Mouse (Mus musculus) colon, adult 2 months (tissue): ENCODE measurements around the gene Cbfb. TPM values are rescaled to one million over a fixed set of nuclear protein-coding genes. Genes with fewer than 3 reads are reported as not detected.

ENCODE experiments used
- polyA plus RNA-seq: library from polyadenylated mRNA; depleted of rRNA; stranded (reverse); fragments of >200 nt; gene quantifications from 2 replicates; pipeline ENCODE4 v1.2.3, GENCODE M21; 2012; rRNA removed

Gene Cbfb
- polyA plus RNA-seq: 6.9 and 10.0 TPM in 2 replicates

GRCm38 (mm10) chr8:105170381-105171115 lies at the start of gene Cbfb:
TSS of gene Cbfb (plus strand) at chr8:105170674.

GRCm38 (mm10) chr8:105131509-105131908 lies 39.0 kb upstream of the Cbfb start, which contains the start of gene Ces4a:
TSS of gene Ces4a (plus strand) at chr8:105131800.

GRCm38 (mm10) chr8:105224413-105225271 lies 54.2 kb downstream of the Cbfb start, which contains the start of gene D230025D16Rik:
TSS of gene D230025D16Rik (plus strand) at chr8:105225145.

GRCm38 (mm10) chr8:105254966-105255350 lies 84.5 kb downstream of the Cbfb start, which contains the start of gene B3gnt9:
TSS of gene B3gnt9 (minus strand) at chr8:105255153.

GRCm38 (mm10) chr8:105264024-105264982 lies 93.8 kb downstream of the Cbfb start, which contains the start of the genes Tradd and Fbxl8:
TSS of gene Tradd (minus strand) at chr8:105264609.
TSS of gene Fbxl8 (plus strand) at chr8:105264648.

Other genes with a start within 250 kb of the Cbfb start
- 130 and 172 TPM in 2 replicates for gene Ces2e, start 244.4 kb upstream of the Cbfb start, polyA plus RNA-seq
- 0.15 and 0.16 TPM in 2 replicates for gene Ces2f, start 223.3 kb upstream of the Cbfb start, polyA plus RNA-seq
- gene Ces2g, start 209.0 kb upstream of the Cbfb start, polyA plus RNA-seq: 7.1 and 11.1 TPM in 2 replicates
- gene Ces2h, start 169.8 kb upstream of the Cbfb start, polyA plus RNA-seq: 0.15 and 0.19 TPM in 2 replicates
- not detected in 2 replicates for gene Ces3a, start 122.1 kb upstream of the Cbfb start, polyA plus RNA-seq
- 0.07 TPM in 1 of 2 replicates, not detected in the other for gene Ces3b, start 86.9 kb upstream of the Cbfb start, polyA plus RNA-seq
- not detected in 2 replicates for gene Ces4a, start 38.9 kb upstream of the Cbfb start, polyA plus RNA-seq
- gene D230025D16Rik, start 54.5 kb downstream of the Cbfb start, polyA plus RNA-seq: 14.8 and 16.9 TPM in 2 replicates
- 35.2 and 44.8 TPM in 2 replicates for gene B3gnt9, start 84.5 kb downstream of the Cbfb start, polyA plus RNA-seq
- gene Tradd, start 93.9 kb downstream of the Cbfb start, polyA plus RNA-seq: 129 and 138 TPM in 2 replicates
- gene Fbxl8, start 94.0 kb downstream of the Cbfb start, polyA plus RNA-seq: 32.7 and 38.4 TPM in 2 replicates
- 2.5 and 2.8 TPM in 2 replicates for gene Hsf4, start 99.1 kb downstream of the Cbfb start, polyA plus RNA-seq
- gene Nol3, start 105.5 kb downstream of the Cbfb start, polyA plus RNA-seq: 3.5 and 4.6 TPM in 2 replicates
- gene 4931428F04Rik, start 119.2 kb downstream of the Cbfb start, polyA plus RNA-seq: 4.0 TPM in 2 replicates
- 2.5 and 4.1 TPM in 2 replicates for gene Exoc3l, start 125.4 kb downstream of the Cbfb start, polyA plus RNA-seq
- gene E2f4, start 127.0 kb downstream of the Cbfb start, polyA plus RNA-seq: 125 and 134 TPM in 2 replicates
- gene Elmo3, start 134.9 kb downstream of the Cbfb start, polyA plus RNA-seq: 87.8 and 103 TPM in 2 replicates
- gene Lrrc29, start 155.6 kb downstream of the Cbfb start, polyA plus RNA-seq: 7.6 and 9.6 TPM in 2 replicates
- gene Tmem208, start 155.7 kb downstream of the Cbfb start, polyA plus RNA-seq: 89.6 and 121 TPM in 2 replicates
- 40.7 and 41.1 TPM in 2 replicates for gene Fhod1, start 177.3 kb downstream of the Cbfb start, polyA plus RNA-seq
- gene Slc9a5, start 178.2 kb downstream of the Cbfb start, polyA plus RNA-seq: 9.1 and 11.1 TPM in 2 replicates
- gene Plekhg4, start 202.6 kb downstream of the Cbfb start, polyA plus RNA-seq: 0.37 and 0.56 TPM in 2 replicates
- gene Kctd19, start 242.8 kb downstream of the Cbfb start, polyA plus RNA-seq: 0.05 TPM in 1 of 2 replicates, not detected in the other
- 0.16 and 0.56 TPM in 2 replicates for gene Lrrc36, start 242.9 kb downstream of the Cbfb start, polyA plus RNA-seq